Mouse (Mus musculus) MEL (cell line): ENCODE data around the gene Elovl5.

Experiments
- CTCF ChIP-seq, 3 experiments: IDR thresholded peaks in 2 of 3; conservative IDR thresholded peaks in 1 of 3; 2 replicates each; pipeline ENCODE4 v1.5.1; 2011 to 2012; ENCODE audit warnings: low read length in 3 of 3, low read depth in 2 of 3, mild to moderate bottlenecking in 2 of 3, improper control_type of control experiment in 1 of 3, inconsistent platforms in 1 of 3, mixed read lengths in 1 of 3, moderate library complexity in 1 of 3; ENCODE audit not compliant: control insufficient read depth in 1 of 3, insufficient read depth in 1 of 3, poor library complexity in 1 of 3, severe bottlenecking in 1 of 3
- EP300 ChIP-seq, 2 experiments: IDR thresholded peaks; 2 replicates each; pipeline ENCODE4 v1.6.1; 2011; ENCODE audit warnings: improper control_type of control experiment in 2 of 2, low read length in 2 of 2, low read depth in 1 of 2, mild to moderate bottlenecking in 1 of 2
- GABPA ChIP-seq: IDR thresholded peaks from 2 replicates; pipeline ENCODE4 v1.6.1; 2012; ENCODE audit warnings: low read depth, mild to moderate bottlenecking, inconsistent platforms, low read length, improper control_type of control experiment, moderate library complexity
- GATA1 ChIP-seq: IDR thresholded peaks from 2 replicates; pipeline ENCODE4 v1.6.1; 2011; ENCODE audit warnings: low read depth, low read length, improper control_type of control experiment
- HCFC1 ChIP-seq: IDR thresholded peaks from 2 replicates; pipeline ENCODE4 v1.6.1; 2012; ENCODE audit warnings: low read depth, mild to moderate bottlenecking, inconsistent platforms, low read length, improper control_type of control experiment, moderate library complexity
- MAFK ChIP-seq: IDR thresholded peaks from 2 replicates; pipeline ENCODE4 v1.6.1; 2011; ENCODE audit warnings: low read depth, mild to moderate bottlenecking, low read length, improper control_type of control experiment, borderline replicate concordance
- NRF1 ChIP-seq: IDR thresholded peaks from 2 replicates; pipeline ENCODE4 v1.6.1; 2014; ENCODE audit warnings: low read depth, mild to moderate bottlenecking, inconsistent platforms, low read length, improper control_type of control experiment, moderate library complexity; ENCODE audit not compliant: poor library complexity, insufficient read depth, severe bottlenecking
- POLR2A ChIP-seq, 2 experiments: IDR thresholded peaks; 2 replicates each; pipeline ENCODE4 v1.6.1; 2011 to 2012; ENCODE audit warnings: low read length in 2 of 2, mild to moderate bottlenecking in 2 of 2, control low read depth in 1 of 2, improper control_type of control experiment in 1 of 2, low read depth in 1 of 2, moderate library complexity in 1 of 2; ENCODE audit not compliant: control insufficient read depth in 1 of 2, insufficient read depth in 1 of 2, poor library complexity in 1 of 2
- RCOR1 ChIP-seq: IDR thresholded peaks from 2 replicates; pipeline ENCODE4 v1.6.1; 2012; ENCODE audit warnings: low read depth, mild to moderate bottlenecking, inconsistent platforms, low read length, improper control_type of control experiment
- TAL1 ChIP-seq: IDR thresholded peaks from 2 replicates; pipeline ENCODE4 v1.6.1; 2012; ENCODE audit warnings: mild to moderate bottlenecking, inconsistent platforms, low read length, moderate library complexity, mixed read lengths
- UBTF ChIP-seq: IDR thresholded peaks from 2 replicates; pipeline ENCODE4 v1.6.1; 2012; ENCODE audit warnings: low read depth, mild to moderate bottlenecking, inconsistent platforms, low read length, improper control_type of control experiment, moderate library complexity, borderline replicate concordance; ENCODE audit not compliant: insufficient read depth
- USF1 ChIP-seq: IDR thresholded peaks from 2 replicates; pipeline ENCODE4 v1.6.1; 2014; ENCODE audit warnings: low read depth, mild to moderate bottlenecking, inconsistent platforms, low read length, improper control_type of control experiment, moderate library complexity

GRCm38 (mm10) chr9:77910270-77911240 lies 6.6 kb upstream of the Elovl5 start:
- TF ChIP-seq TAL1 (no peak), POLR2A (IDR thresholded peaks at IDR 0.05; ENCODE audit: control insufficient read depth in 1 of 2, insufficient read depth in 1 of 2, low read depth in 1 of 2, low read length in 2 of 2, poor library complexity in 1 of 2) (peak; percentile 84 to 92), MAFK (no peak), CTCF (IDR thresholded peaks at IDR 0.05 in 2 of 3, conservative IDR thresholded peaks at IDR 0.05 in 1 of 3; ENCODE audit: control insufficient read depth in 1 of 3, insufficient read depth in 1 of 3, low read depth in 2 of 3, low read length in 3 of 3, poor library complexity in 1 of 3, severe bottlenecking in 1 of 3) (no peak), EP300 (IDR thresholded peaks at IDR 0.05; ENCODE audit: low read depth in 1 of 2, low read length in 2 of 2) (peak in 1 of 2 experiments; percentile 26; a peak in 3 of 4 replicates), UBTF (no peak), GATA1 (peak; percentile 83), GABPA (no peak), NRF1 (no peak), HCFC1 (peak; percentile 63; the same call in 1 of the 2 replicates), USF1 (0 out of 2 replicates have a peak, but pooled peaks have one; percentile 34), RCOR1 (no peak)
